In genomic region chr2:42991046-42991445, GRCm38 (mm10) we compare ENCODE assay signal across 23 mouse cellular contexts.
A peak's percentile ranks its signal among the peaks of the same experiment; 100 is the strongest.
DNase-seq lines count a peak whose midpoint lies in the region; ATAC-seq and TF ChIP-seq lines count a peak whose summit lies in the region.
"Had no signal": no experiment of that assay in that cellular context is flagged by ENCODE, and none has a peak within 500 bp of the region (broad histone marks: within the 10 kb centered on the region; RNA-seq: fewer than 3 reads in every experiment).

No protein-coding gene starts in this region.

- H3K27ac ChIP-seq in layer of hippocampus, adult 2 months = peak overlapping the region; percentile 4; the same call in 1 of the 2 replicates
- H3K27ac ChIP-seq: embryonic facial prominence, embryonic 15.5 days; forebrain, embryonic 10.5 days; heart, embryonic 10.5 days; hindbrain, embryonic 12.5 days had no signal

- DNase-seq in layer of hippocampus, adult 2 months (ENCODE audit: low spot score in 2 of 2) = no peak
- DNase-seq in layer of hippocampus, postnatal 14 days (ENCODE audit: low spot score in 2 of 2) = no peak
- peak; percentile 1 to 31 for DNase-seq in right cerebral cortex, postnatal 36 days (ENCODE audit: low spot score in 2 of 2)
- no peak for DNase-seq in right cerebral cortex, postnatal 4 days
- peak; percentile 28 to 32 for DNase-seq in left cerebral cortex, adult 9 months (ENCODE audit: low spot score in 2 of 2)
- no peak for DNase-seq in ovary, postnatal 14 days (ENCODE audit: low spot score)
- DNase-seq: adrenal gland, adult 2 months; adrenal gland, postnatal 25 days; cerebellum, adult 2 months; cerebellum, postnatal 14 days; embryo, embryonic 11 days; gastrocnemius, postnatal 10 days; heart, adult 18-20 months; heart, postnatal 10 days; heart, postnatal 4 days had no signal

- TF ChIP-seq CTCF in layer of hippocampus, adult 2 months (conservative IDR thresholded peaks at IDR 0.05) = no peak

- no peak for ATAC-seq in megakaryocyte, adult 5-6 weeks (ENCODE audit: poor library complexity, severe bottlenecking)
- ATAC-seq: forebrain, embryonic 14.5 days; hindbrain, embryonic 16.5 days had no signal

- no peak overlapping the region for H3K4me3 ChIP-seq in layer of hippocampus, adult 2 months
- H3K4me3 ChIP-seq: embryonic facial prominence, embryonic 15.5 days; erythroblast, embryonic 14.5 days; forebrain, embryonic 10.5 days; heart, embryonic 10.5 days; hindbrain, embryonic 12.5 days had no signal

Comparison
In these comparisons a context has a peak if more than half of its experiments do, and no peak if none do; other contexts are left out.
1. DNase-seq: peak in right cerebral cortex, postnatal 36 days (2 of 2) and left cerebral cortex, adult 9 months (2 of 2); none in layer of hippocampus, adult 2 months (0 of 2), layer of hippocampus, postnatal 14 days (0 of 2), right cerebral cortex, postnatal 4 days (single experiment) and ovary, postnatal 14 days (single experiment).